Mouse (Mus musculus): ENCODE measurements around the gene Lhpp. TPM values are rescaled to one million over a fixed set of nuclear protein-coding genes. Genes with fewer than 3 reads are reported as not detected.

The Lhpp gene
- polyA plus RNA-seq, 2 experiments = 5.6 to 6.0 TPM

- no peaks in the 10 kb centered on the region for H3K9me3 ChIP-seq (ENCODE audit: control insufficient read depth, low read length)
- H3K4me3 ChIP-seq (ENCODE audit: insufficient read depth in 1 of 2, low read depth in 2 of 2, low read length in 2 of 2) = no peak overlapping the region
- H3K4me2 ChIP-seq (ENCODE audit: low read depth) = no peak overlapping the region
- H3K36me3 ChIP-seq (replicated peaks; ENCODE audit: control insufficient read depth, insufficient read depth, low read depth) = peaks cover 17% of the 10 kb centered on the region
- H3K4me1 ChIP-seq (replicated peaks; ENCODE audit: control insufficient read depth in 2 of 2, insufficient read depth in 2 of 2, low read length in 1 of 2) = peaks cover 51 to 58% of the 10 kb centered on the region in 2 experiments
- TF ChIP-seq EP300 (IDR thresholded peaks at IDR 0.05; ENCODE audit: low read depth) = no peak
- TF ChIP-seq CTCF (IDR thresholded peaks at IDR 0.05; ENCODE audit: low read depth) = no peak
- H3K9ac ChIP-seq (replicated peaks) = no peak overlapping the region; the same call in 1 of the 2 replicates
- DNase-seq (ENCODE audit: low read depth in 3 of 3, low spot score in 3 of 3) = no peak
- H3K27me3 ChIP-seq (ENCODE audit: control insufficient read depth, insufficient read depth, low read length) = no peaks in the 10 kb centered on the region
- whole genome bisulfite sequencing (ENCODE audit: insufficient replicate concordance) = 72% methylated on average over 17 of the region's 17 CpGs
- peak overlapping the region; percentile 39 for H3K27ac ChIP-seq
- ATAC-seq (ENCODE audit: insufficient read depth) = no peak
Measured at GRCm38 (mm10) chr7:132736099-132736862, 125.8 kb downstream of the Lhpp start.

GRCm38 (mm10) chr7:132738844-132739243 lies 128.4 kb downstream of the Lhpp start:
- Histone ChIP-seq H3K9me3 (ENCODE audit: control insufficient read depth, low read length) (no peaks in the 10 kb centered on the region), H3K27ac (peak overlapping the region; percentile 84), H3K4me3 (ENCODE audit: insufficient read depth in 1 of 2, low read depth in 2 of 2, low read length in 2 of 2) (peak overlapping the region; percentile 26 to 38), H3K36me3 (replicated peaks; ENCODE audit: control insufficient read depth, insufficient read depth, low read depth) (peaks cover 27% of the 10 kb centered on the region), H3K27me3 (ENCODE audit: control insufficient read depth, insufficient read depth, low read length) (no peaks in the 10 kb centered on the region), H3K4me2 (ENCODE audit: low read depth) (peak overlapping the region; percentile 61), H3K9ac (replicated peaks) (peak overlapping the region; percentile 53), H3K4me1 (replicated peaks; ENCODE audit: control insufficient read depth in 2 of 2, insufficient read depth in 2 of 2, low read length in 1 of 2) (peaks cover 53 to 61% of the 10 kb centered on the region in 2 experiments)
- TF ChIP-seq EP300 (IDR thresholded peaks at IDR 0.05; ENCODE audit: low read depth) (peak; percentile 95), CTCF (IDR thresholded peaks at IDR 0.05; ENCODE audit: low read depth) (no peak)
- ATAC-seq (ENCODE audit: insufficient read depth) (peak; percentile 84), DNase-seq (ENCODE audit: low read depth in 3 of 3, low spot score in 3 of 3) (peak; percentile 76 to 83 (median 78))
- WGBS (ENCODE audit: insufficient replicate concordance) = 26% methylated on average over 6 of the region's 6 CpGs

GRCm38 (mm10) chr7:132739829-132740228 lies 129.4 kb downstream of the Lhpp start:
- H3K4me2 ChIP-seq (ENCODE audit: low read depth) = peak overlapping the region; percentile 61
- ATAC-seq (ENCODE audit: insufficient read depth) (peak; percentile 34; the same call in 1 of the 2 replicates), DNase-seq (ENCODE audit: low read depth in 3 of 3, low spot score in 3 of 3) (no peak)
- H3K36me3 ChIP-seq (replicated peaks; ENCODE audit: control insufficient read depth, insufficient read depth, low read depth) = peaks cover 23% of the 10 kb centered on the region
- 36% methylated on average over 6 of the region's 6 CpGs for WGBS (ENCODE audit: insufficient replicate concordance)
- no peaks in the 10 kb centered on the region for H3K27me3 ChIP-seq (ENCODE audit: control insufficient read depth, insufficient read depth, low read length)
- TF ChIP-seq EP300 (IDR thresholded peaks at IDR 0.05; ENCODE audit: low read depth) (0 out of 2 replicates have a peak, but pooled peaks have one; percentile 12), CTCF (IDR thresholded peaks at IDR 0.05; ENCODE audit: low read depth) (no peak)
- peaks cover 53 to 60% of the 10 kb centered on the region in 2 experiments for H3K4me1 ChIP-seq (replicated peaks; ENCODE audit: control insufficient read depth in 2 of 2, insufficient read depth in 2 of 2, low read length in 1 of 2)
- peak overlapping the region; percentile 38 for H3K9ac ChIP-seq (replicated peaks)
- peak overlapping the region; percentile 84 for H3K27ac ChIP-seq
- no peaks in the 10 kb centered on the region for H3K9me3 ChIP-seq (ENCODE audit: control insufficient read depth, low read length)
- peak overlapping the region in 1 of 2 experiments; percentile 26; a peak in 2 of 4 replicates for H3K4me3 ChIP-seq (ENCODE audit: insufficient read depth in 1 of 2, low read depth in 2 of 2, low read length in 2 of 2)

- Histone ChIP-seq H3K9me3 (ENCODE audit: control insufficient read depth, low read length) (no peaks in the 10 kb centered on the region), H3K4me1 (replicated peaks; ENCODE audit: control insufficient read depth in 2 of 2, insufficient read depth in 2 of 2, low read length in 1 of 2) (peaks cover 32 to 34% of the 10 kb centered on the region in 2 experiments), H3K4me3 (ENCODE audit: insufficient read depth in 1 of 2, low read depth in 2 of 2, low read length in 2 of 2) (no peak overlapping the region), H3K27me3 (ENCODE audit: control insufficient read depth, insufficient read depth, low read length) (no peaks in the 10 kb centered on the region), H3K27ac (no peak overlapping the region), H3K36me3 (replicated peaks; ENCODE audit: control insufficient read depth, insufficient read depth, low read depth) (peaks cover 33% of the 10 kb centered on the region), H3K4me2 (ENCODE audit: low read depth) (no peak overlapping the region), H3K9ac (replicated peaks) (no peak overlapping the region)
- no peak for DNase-seq (ENCODE audit: low read depth in 3 of 3, low spot score in 3 of 3)
- no peak for ATAC-seq (ENCODE audit: insufficient read depth)
- TF ChIP-seq EP300 (IDR thresholded peaks at IDR 0.05; ENCODE audit: low read depth) = no peak
- TF ChIP-seq CTCF (IDR thresholded peaks at IDR 0.05; ENCODE audit: low read depth) = no peak
- WGBS (ENCODE audit: insufficient replicate concordance) = 86% methylated on average over 5 of the region's 5 CpGs
Measured at GRCm38 (mm10) chr7:132742912-132743311, 132.5 kb downstream of the Lhpp start.

- ATAC-seq (ENCODE audit: insufficient read depth) (no peak), DNase-seq (ENCODE audit: low read depth in 3 of 3, low spot score in 3 of 3) (no peak)
- Histone ChIP-seq H3K9me3 (ENCODE audit: control insufficient read depth, low read length) (no peaks in the 10 kb centered on the region), H3K27ac (no peak overlapping the region), H3K4me2 (ENCODE audit: low read depth) (no peak overlapping the region), H3K4me3 (ENCODE audit: insufficient read depth in 1 of 2, low read depth in 2 of 2, low read length in 2 of 2) (no peak overlapping the region), H3K9ac (replicated peaks) (no peak overlapping the region), H3K36me3 (replicated peaks; ENCODE audit: control insufficient read depth, insufficient read depth, low read depth) (peaks cover 54% of the 10 kb centered on the region), H3K4me1 (replicated peaks; ENCODE audit: control insufficient read depth in 2 of 2, insufficient read depth in 2 of 2, low read length in 1 of 2) (no peaks in the 10 kb centered on the region), H3K27me3 (ENCODE audit: control insufficient read depth, insufficient read depth, low read length) (no peaks in the 10 kb centered on the region)
- TF ChIP-seq CTCF (IDR thresholded peaks at IDR 0.05; ENCODE audit: low read depth) (no peak), EP300 (IDR thresholded peaks at IDR 0.05; ENCODE audit: low read depth) (no peak)
- WGBS (ENCODE audit: insufficient replicate concordance) = 74% methylated on average over 6 of the region's 6 CpGs
Measured at GRCm38 (mm10) chr7:132747096-132747495, 136.7 kb downstream of the Lhpp start.
